Mouse (Mus musculus): ENCODE results near the gene 9430097D07Rik.

Gene 9430097D07Rik

DNA sequence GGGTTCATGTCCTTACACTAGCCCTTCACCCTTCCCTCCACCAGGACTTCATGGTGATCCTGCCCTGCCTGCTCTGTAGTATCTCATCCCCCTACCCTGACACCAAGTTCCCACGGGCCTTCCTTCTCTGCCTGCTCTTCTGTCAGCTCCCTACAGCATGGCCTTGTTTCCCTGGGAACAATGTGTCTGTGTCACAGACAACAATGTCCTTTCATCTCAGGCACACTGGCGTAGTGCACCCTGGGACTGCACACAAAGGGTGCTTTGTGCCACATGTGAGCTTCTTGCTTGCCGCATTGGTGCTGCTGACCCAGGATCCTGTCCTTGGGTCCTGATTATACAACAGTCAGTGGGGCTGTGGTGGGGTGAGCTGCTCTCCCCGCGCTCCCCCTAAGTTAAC, 15.9 kb downstream of the 9430097D07Rik start:
- no peak for DNase-seq (ENCODE audit: low read depth)

DNA sequence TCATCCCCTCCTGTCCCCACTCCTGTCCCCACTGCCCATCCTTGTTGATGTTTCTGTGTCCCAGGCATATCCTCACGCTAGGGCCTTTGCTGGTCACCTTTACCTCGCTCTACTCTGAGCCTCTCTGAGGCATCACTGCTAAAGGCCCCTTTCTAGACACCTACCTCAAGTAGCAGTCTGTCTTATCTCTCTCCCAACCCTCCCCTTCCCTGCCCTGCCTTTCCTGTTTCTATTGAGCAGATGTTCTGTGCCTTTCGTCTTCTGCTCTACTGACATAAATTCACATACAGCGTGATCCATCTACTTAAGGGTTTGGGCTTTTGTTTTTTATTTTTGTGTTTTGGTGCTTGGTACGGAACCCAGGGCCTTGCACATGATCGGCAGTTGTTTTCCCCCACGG, 19.5 kb downstream of the 9430097D07Rik start:
- DNase-seq (ENCODE audit: low read depth): no peak

DNA sequence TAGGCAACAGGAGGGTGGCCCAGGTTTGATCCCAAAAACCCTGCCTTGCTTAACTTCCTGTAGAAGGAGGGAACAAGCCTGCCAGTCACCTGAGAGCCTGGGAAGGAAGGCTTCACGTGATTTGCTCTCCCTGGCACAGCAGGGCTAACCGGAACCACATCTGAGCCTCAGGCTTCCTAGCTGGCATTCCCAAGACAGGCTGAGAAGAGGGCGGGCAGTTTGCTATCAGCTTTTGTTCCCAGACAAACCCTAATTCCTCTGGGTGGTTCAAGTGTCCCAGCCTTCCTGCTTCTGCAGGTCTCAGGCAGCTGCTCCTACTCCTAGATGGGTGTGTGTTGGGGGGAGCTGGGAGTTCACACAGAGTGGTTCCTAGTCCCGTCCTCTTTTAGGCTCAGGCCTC, 20.0 kb downstream of the 9430097D07Rik start:
- DNase-seq (ENCODE audit: low read depth): no peak

DNA sequence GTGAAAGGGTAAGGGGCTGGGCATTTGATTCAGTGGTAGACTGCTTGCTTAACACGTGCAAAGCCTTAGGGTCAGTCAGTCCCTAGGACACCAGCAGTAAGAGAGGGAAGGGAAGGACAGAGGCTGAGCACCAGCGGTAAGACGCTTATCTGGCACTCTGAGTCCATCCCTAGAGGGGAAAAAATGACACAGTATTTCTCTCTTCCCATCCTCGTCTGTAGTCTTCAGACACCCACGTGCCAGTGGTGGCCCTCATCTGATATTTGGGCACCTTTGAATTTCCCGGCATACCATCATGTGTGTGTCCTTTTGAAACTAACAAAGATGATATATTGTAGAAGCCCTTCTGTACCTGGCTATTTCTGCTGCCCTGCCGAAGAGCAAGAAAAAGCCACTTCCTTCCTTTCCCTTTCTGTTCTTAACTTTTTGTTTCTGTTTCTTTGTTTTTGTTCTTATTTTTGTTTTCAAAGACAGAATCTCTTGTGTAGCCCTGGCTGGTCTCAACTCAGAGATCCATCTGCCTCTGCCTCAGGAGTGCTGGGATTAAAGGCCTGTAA, 21.8 kb downstream of the 9430097D07Rik start:
- no peak for DNase-seq (ENCODE audit: low read depth)

DNA sequence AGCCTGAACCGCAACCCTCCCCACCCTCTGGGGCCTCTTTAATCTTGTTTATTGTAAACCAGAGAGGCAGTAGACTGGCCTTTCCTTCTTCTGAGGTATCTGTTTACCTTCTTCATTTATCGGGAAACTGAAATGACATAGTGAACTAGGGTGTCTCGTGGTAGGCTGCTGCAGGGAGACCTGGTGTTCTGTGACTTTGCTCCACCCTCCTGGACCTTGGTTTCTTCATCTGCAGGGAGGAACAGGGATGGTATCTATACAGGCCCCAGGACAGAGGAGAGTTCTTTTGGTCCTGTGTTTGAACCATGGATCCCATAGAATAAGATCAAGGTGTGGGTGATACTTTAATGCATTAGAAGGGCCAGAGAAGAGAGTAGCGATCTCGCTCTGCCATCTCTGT, 24.2 kb downstream of the 9430097D07Rik start:
- no peak for DNase-seq (ENCODE audit: low read depth)

DNA sequence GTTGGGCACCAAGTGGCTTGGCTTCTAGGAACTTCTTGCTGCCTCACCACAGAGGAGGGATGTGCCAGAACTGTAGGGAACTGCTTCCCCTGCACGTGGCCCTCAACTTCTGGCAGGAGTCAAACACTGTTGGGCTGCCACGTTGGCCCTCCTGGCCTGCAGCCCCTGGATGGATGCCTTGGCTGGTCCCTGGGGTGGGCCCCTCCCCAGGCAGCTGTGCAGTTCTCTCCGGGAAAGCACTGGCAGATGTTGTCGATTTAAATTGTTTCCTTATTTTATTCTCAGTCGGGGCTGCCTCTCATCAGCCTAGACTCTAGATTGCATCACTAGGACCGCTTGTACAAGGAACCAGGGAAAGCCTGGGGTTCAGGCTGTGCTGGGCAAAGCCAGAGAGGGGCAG, 25.7 kb downstream of the 9430097D07Rik start:
- no peak for DNase-seq (ENCODE audit: low read depth)

DNA sequence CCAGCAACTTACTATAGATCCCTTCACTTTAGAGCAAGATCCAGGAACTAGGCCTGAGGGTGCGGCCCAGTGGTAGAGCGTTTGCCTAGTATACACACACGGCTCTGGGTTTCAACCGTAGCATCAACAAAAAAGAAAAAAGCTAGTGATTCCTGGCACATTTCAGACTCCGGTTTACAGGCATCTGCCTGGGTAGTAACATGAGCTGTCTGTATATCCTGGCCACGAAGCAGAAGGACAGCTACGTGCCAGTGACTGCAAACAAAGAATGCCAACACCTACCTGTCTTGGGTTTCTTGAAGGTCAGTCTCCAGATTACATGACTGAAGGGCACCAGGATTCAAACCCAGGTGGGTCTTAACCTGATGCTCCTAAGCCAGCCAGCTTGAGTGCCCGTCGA, 26.3 kb downstream of the 9430097D07Rik start:
- DNase-seq (ENCODE audit: low read depth): no peak

DNA sequence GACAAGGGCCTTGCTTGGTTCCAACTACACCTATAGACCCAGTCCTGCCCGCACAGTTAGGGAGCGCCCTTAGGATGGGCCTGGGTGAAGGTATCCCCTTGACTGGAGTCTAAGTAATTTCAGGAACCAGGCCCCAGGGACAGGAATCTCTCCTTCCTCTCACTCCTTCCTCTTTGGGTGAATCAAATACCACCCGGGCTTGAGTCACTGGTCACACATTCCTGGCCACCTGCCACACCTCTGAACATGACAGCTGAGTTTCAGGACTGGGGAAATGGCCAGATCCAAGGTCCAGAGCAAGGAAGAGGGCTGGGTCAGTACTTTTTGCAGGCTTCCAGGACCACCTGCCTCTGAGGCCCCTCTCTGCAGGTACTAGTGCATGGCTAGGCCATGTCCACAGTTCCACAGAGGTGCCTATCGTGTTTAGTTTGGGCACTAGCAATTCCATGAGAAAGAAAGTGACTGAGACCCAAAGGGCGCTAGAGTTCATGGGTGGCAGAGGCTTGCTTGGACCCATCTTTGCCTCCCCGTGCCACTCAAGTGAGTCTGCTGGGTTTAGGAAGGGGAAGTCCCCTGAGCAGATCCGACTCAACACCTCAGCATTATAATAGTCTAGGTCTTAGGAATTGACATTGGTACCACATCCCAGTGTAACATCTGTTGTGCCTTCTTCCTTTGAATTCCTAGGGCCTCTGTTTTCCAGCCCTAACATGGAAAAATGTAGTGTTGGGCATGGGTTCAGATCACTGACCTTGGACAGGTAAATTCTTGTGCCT, 27.3 kb downstream of the 9430097D07Rik start:
- DNase-seq (ENCODE audit: low read depth): no peak

DNA sequence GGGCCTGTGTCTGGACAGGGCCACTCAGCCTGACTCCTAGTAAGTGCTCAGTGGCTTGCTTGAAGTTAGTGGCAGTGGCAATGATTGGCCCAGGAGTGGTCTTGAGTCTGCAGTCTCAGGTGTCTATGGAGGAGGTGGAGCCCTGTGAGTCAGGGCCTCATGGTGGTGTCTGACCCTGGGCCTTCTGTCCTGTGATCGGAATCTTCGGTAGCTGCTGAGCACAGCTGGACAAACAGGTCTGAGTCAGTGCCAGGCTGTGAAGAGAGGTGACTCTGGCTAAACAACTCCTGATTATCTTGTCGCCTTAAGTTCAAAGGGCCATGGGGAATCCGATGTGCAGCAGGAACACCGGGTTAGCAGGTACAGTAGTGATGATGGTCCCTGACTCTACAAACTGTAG, 28.1 kb downstream of the 9430097D07Rik start:
- no peak for DNase-seq (ENCODE audit: low read depth)

DNA sequence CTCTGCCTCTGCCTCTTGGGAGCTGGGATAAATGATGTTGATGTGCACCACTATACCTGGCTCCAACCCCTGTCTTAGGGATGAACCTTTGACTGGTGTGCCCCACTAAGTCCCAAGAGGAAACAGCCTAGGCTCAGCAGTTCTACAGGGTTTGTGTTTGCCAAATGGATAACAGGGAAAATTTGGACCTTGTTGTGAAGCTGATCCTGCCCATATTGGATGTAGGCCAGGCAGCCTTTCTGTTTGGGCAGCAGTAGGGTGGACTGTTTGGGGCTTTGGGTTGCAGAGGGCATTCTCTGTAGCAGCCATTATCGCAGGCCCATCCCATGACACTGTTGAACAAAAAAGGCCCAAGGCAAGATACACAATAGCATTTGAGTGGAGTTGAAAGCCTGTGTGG, 28.5 kb downstream of the 9430097D07Rik start:
- no peak for DNase-seq (ENCODE audit: low read depth)

DNA sequence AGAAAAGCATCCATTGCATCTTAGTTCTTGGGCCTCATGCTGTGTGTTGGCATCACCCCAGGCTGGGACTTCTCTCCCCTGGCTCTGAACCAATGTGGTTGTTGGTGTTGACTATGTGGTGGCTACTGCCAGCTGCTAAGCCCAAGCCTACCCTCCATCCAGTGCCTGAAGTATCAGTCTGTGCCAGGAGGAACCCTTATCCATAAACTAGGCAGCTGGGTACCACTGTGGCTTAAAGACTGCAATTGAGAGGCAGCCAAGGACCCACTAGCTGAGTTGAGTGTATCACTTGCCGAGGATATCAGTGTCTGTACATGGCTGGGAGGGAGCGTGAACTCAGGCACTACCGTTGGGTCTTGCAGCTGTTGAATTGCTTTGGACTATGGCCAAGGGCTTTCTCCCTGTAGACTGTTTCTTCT, 32.4 kb downstream of the 9430097D07Rik start:
- no peak for DNase-seq (ENCODE audit: low read depth)

DNA sequence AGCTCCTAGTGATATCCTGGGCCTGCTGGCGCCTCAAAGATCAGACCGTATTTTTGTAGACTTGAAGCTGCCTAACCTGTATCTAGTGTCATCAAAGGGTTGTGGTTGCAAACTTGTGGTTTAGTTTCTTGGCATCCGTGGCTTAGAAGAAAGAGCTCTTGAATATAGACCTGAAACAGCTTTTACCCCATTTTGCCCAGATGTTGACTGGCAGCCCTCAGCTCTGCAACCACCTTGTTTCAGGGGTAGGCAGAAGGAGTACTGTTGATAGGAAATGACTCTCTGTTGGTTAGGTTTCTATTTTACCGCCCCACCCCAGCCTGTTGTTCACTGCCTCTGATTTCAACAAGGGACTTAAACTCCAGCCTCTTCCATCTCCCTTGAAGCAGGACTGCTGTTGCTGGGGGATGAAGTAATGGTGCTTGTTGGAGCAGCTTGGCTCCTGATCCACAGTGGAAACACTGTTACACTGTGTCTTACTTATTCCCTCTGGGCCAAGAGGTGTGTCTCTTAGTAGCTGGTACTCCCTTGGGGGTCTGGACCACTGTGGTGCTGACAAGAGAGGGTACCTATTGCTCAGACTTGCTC, 33.4 kb downstream of the 9430097D07Rik start:
- DNase-seq (ENCODE audit: low read depth): no peak

DNA sequence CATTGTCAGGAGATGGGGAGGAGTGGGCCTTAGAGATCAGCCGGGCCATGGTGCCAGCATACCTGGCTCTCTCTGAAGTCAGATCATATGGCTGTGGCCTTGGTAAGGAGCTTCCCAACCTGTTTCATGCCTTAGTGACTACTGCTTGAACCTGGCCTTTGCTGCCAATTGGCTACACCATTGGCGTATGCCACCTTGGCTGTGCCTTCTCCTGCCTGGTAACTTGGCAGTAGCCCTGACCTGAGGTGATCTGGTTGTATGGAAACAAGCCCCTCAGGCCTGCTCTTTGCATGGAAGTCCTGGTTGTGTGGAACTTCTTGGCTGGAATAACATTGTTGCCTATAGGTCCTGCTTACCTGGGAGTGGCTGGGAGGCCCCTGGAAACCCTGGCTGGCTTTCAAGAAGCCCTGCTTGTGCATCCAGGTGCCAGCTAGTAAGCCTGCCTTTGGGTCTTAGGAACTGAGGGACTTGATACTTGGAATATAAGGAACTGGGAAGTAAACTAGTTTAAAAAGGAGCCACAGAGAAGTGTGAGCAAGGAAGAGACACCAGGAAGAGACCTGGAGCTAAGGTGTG, 34.1 kb downstream of the 9430097D07Rik start:
- no peak for DNase-seq (ENCODE audit: low read depth)

DNA sequence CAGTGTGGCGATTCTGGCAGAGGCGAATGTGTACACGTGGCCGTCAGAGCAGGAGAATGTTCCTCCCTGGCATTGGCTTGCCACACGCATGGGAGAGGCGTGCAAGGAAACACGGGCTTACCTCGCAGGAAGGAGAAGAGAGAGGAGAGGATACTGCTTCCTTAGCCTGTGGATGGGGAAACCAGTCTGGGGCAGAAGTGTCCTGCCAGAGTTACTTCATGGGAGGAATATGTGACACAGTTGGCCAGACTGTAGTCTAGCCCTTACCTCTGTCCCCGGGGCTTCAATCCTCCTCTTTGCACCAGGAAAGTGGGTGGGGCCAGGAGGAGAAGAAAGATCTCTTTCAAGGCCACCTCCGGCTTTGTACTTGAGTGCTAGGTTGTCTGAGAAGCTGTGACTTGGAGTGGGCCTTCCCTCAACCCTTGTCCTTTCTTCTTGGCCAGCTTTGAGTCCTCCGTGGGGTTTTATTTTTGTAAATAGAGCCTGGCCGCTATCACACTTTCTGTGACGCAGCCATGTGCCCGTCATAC, 36.0 kb downstream of the 9430097D07Rik start:
- DNase-seq (ENCODE audit: low read depth): no peak

DNA sequence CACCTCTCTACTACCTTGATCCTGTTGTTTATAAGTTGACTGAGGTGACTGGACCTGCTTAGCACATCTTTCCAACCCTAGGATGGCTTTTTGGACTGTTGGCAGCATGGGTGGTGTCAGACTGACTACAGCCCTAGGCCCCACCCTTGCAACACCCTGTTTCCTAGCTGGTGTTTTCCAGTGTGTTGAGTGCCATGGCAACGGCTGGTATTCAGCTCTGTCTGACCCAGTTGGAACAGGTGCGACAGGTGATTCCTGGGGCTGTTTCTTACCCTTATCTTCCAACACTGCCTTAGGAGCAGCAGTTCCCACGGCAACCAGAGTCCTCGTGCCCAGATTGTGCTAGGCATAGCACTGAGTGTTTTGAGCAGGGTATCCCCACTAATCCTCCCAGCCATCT, 37.0 kb downstream of the 9430097D07Rik start:
- no peak for DNase-seq (ENCODE audit: low read depth)

DNA sequence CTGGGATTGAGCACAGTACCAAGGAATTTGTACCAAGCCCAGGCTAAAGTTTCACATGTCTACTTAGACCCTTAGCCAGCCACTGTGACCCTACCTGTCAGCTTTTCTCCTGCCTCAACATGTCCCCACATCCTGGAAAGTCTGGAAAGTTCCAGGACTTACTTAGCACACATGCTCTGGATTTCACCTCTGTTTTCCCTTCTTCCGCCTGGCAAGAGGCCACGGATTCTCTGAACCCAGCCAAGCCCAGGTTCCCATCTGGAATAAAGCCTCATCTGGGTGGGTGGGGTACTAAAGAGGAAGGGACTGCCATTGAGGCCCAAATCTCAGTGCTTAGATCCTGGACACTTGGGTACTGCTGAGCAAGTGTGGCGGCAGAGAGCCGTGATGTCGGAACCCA, 37.5 kb downstream of the 9430097D07Rik start:
- no peak for DNase-seq (ENCODE audit: low read depth)

DNA sequence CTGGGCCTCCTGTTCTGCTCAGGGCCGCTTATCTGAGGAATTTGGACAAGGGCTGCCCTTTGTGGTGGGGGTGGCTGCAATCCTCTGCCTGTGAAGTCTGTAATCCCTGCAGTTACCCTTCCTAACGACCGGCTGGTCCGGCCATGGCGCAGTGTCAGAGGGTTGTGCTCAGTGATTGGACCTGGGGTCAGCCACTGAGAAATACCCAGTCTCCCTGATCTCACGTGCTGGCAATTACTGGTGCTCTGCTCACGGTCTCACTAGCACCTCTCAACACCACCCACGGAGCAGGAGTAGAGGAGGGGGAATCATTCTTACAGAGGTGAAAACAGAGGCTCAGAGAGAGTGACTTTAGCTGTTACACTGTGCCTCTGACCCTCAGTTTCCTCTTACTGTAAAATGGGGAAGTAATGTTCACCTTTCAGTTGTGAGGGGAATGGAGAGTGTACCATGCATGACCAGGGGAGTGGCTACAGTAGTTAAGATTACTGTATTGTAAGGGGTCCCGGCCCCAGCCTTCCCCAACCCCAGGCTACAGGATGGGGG, 38.1 kb downstream of the 9430097D07Rik start:
- no peak for DNase-seq (ENCODE audit: low read depth)

DNA sequence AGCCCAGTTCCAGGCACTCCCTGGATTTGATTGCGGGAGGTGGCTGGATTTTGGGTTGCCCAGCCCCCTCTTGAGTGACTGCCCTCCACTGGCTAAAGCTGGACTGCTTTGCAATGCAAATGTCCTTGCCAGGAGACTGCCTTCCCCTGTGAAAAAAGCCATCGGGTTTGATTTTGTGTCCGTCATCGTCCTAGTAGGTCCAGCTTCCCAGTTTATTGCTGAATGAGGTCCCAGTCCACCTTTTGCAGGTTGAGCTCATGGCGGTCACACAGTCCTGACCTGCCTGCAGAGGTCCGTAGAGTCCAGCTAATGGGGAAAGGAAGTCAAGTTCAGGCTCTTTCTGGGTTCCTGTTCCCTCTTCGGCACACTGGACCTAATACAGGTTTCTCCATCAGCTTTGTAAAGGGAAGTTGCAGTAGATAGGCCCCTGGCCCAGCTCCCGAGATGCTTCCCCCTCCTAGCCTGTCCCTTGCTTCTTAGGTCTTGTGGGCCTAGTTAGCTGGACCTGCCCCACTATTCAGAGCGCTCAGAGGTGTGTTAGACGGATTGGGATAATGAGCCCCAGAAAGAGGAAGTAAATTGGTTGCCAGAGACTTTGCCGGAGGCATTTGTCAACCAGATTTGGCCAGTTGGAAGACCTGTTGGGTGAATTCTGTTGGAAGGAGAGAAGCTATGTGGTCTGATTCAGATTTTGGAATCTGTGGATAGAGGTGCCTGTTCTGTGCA, 38.7 kb downstream of the 9430097D07Rik start:
- DNase-seq (ENCODE audit: low read depth): no peak

DNA sequence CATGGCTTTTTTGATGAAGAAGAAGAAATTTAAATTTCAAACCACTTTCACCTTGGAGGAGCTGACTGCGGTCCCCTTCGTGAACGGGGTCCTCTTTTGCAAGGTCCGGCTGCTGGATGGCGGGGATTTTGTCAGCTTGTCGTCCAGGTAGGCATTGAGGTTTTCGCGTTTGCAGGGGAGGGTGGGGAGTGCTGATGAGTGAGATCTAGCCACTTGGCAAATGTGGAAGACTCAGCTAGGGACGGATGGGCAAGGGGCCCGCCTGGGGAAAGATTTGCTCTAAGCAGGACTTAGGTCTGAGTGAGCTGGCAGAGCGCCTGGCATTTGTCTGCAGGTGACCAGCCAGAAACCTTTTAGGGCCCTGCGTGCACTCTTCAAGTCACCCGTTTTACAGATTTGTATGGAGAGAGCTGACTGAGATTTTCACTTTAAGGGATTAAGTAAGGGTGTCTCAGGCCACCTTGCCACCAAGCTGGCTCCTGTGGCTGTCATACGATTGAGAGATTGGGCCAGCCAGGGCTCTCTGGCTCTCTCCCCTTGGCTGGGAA, 39.3 kb downstream of the 9430097D07Rik start:
- DNase-seq (ENCODE audit: low read depth): no peak

DNA sequence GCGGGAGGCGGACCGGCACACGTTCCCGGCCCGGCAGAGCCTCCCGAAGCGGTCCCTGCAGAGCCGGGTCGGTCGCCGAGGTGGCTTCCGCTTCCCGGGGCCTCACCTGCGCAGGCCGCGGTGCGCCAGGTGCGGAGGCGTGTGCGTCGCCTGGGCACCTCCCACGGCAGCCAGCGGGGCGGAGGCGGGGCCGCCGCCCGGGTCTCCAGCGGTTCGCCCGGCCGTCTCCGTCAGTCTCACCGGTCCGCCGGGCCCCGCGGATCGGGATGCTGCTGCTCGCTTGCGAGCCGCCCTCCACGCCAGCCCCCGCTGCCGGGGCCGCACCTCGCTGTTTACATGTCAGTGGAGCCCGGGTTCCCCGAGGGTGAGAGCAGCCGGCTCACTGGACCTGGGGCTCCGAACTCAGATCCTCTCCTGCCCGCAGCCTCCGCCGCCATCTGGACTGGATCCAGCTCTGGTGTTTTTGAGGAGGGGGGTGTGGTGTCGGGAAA, 39.9 kb downstream of the 9430097D07Rik start:
- no peak for DNase-seq (ENCODE audit: low read depth)

DNA sequence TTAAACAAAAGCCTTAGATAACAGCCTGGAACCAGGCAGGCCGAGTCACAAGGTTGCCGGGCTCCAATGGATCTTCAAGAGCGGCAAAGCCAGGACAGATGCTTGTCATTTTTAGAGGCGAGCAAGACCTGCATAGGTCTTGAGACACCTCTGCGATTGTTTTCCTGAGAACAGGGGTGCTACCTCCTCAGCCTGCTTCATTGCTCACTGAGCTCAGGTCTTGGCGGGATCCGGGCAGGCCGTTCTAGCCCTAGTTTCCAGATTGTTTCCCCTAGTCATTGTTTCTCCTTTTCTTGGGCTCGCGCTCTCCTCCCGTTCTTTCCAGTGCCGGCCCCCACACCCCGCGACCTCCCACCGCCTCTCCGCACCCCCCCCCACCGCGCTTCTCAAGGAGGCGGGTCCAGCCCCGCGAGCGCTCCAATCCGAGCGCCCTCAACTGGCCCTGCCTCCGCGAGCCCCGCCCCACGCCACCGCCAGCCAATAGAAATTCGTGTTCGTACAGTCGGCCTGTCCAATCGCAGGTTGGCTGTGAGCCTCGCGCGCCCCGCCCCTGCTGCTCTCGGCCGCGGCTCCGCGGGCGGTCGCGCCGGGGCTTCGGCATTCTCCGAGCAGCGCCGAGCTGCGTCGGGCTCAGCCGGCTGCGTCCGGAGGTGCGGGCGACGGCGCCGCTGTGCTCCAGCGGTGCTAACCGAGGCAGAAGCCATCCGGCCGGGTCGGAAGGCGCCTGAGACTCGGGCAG, 40.6 kb downstream of the 9430097D07Rik start, which contains the start of gene Fam102a:
TSS of gene Fam102a (plus strand) at position 600 of the 739 bp plus-strand sequence.
- DNase-seq (ENCODE audit: low read depth): peak; percentile 91

Data from c-Kit-positive CD71-negative TER-119-negative erythroid progenitor cells, embryonic 14.5 days (primary cell).